Mouse (Mus musculus): Measurements from ENCODE around the gene Bach2.

DNA sequence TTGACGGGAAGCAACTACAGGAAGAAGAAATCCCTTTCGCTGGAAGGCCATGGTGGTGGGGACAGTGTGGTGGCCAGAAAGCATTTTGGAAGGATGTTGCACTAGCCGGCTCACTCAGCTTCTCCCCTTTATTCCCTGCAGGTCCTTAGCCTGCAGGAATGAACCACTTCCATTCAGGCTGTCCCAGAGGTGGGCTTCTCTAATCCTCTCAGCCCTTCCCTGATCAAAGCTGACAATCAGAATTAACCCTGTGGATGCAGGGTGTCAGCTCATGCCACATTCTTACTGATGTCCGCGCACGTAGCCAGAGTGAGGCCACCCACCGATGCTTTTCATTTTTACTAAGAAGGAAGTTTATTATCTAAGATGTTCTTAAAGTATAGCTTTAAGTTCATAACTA, 102.2 kb downstream of the Bach2 start:
- TF ChIP-seq CTCF (IDR thresholded peaks at IDR 0.05; ENCODE audit: control insufficient read depth, insufficient read depth, low read length) (no peak), POLR2A (IDR thresholded peaks at IDR 0.05; ENCODE audit: borderline replicate concordance, control insufficient read depth, low read depth, low read length) (no peak)
